Mouse (Mus musculus): Measurements from ENCODE around the gene Syt1.

Syt1 gene

GRCm38 (mm10) chr10:108763722-108764121 lies 247.1 kb downstream of the Syt1 start:
- no peak for DNase-seq (ENCODE audit: low spot score in 2 of 2)

DNA sequence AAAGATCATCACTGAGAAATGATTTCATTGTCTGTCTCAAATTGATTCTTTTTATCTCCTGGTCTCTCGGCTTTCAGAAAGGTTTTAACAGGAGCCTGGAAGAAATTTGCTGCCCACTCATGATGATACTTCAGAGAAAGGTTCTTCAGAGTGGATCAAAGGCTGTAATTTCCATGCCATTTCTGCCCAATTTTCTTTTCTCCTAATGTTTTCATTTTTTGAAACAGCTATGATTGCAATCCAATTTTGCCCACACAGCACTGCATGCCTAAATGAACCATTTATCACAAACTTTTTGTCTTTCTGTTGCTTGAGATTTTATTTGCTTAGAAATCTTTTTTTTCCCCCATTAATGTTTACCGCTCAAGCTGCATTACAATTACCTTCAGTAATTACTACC lies 257.5 kb downstream of the Syt1 start:
- no peak for DNase-seq (ENCODE audit: low spot score in 2 of 2)

DNA sequence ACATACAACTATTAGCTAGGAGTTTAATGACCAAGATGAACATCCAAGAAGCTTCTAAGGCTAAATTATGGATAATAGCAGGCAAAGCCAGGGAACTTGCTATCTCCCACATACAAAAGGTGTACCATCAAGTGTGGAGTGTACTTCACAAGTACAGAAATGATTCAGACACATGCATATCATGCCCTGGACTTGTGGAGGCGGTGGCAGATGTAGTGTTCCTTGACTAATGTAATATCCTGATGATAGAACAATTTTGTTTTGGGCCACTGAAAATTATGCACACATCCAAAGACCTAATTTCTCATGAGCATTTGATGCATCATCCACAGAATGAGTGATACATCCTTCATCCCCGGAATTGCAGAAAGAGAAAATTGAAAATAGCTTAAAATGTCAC lies 267.0 kb downstream of the Syt1 start:
- no peak for DNase-seq (ENCODE audit: low spot score in 2 of 2)

DNA sequence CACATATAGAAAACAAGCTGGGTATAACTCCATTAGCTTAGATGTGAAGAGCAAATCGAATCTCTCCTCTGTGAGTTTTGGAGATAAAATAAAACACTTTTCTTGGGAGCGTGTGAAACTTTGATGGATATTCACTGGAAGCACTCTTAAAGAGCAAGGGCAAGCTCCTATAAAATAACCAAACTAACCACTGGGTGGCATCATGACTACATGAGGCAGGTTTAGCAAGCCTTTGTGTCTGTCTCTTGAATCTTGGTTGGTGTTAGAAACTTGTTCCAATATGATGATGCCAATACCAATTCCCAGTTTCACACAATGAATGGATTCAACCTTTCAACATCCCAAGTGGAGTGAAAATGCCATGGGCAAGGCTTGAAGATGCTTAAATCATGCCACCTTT lies 276.8 kb downstream of the Syt1 start:
- DNase-seq (ENCODE audit: low spot score in 2 of 2): no peak

- no peak for DNase-seq (ENCODE audit: low spot score in 2 of 2)
These were observed 281.8 kb downstream of the Syt1 start for GRCm38 (mm10) chr10:108728961-108729360.

GRCm38 (mm10) chr10:108726391-108726790 lies 284.4 kb downstream of the Syt1 start:
- no peak for DNase-seq (ENCODE audit: low spot score in 2 of 2)

- no peak for DNase-seq (ENCODE audit: low spot score in 2 of 2)
These were observed 285.9 kb downstream of the Syt1 start for GRCm38 (mm10) chr10:108724878-108725277.

DNA sequence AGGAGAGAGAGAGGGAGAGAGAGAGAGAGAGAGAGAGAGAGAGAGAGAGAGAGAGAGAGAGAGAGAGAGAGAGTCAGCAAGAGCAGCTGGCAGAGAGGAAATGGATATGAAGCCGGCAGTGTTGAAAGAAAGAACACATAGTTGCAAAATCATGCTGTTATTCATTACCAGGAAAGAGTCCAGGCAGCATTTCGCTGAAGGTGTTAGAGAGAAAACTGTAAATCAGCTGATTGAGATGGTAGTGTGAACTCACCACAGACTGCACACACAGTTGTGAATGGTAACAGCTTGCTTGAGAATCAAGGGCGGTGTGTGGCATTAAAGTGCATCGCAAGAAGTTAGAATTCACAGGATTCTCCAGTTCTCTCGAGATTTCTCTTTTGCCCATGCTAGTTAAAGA lies 300.3 kb downstream of the Syt1 start:
- DNase-seq (ENCODE audit: low spot score in 2 of 2): no peak

DNA sequence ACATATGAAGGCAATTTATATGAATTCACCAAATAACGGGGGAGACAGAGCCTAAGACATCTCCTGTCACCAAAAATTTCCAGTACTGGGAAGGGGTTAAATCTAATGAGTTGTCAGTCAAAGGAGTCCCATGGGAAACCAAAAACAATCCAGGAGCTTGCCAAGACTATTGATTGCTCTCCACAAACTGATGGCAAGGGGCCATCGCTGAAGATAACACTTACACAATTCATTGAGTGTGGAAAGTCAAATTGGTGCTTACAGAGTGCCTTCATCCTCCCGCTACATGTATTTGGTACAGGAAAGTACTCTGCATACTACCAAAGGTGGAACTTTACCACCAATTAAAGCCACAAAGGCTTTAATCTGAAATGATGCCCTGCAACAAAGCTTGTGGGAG lies 305.1 kb downstream of the Syt1 start:
- DNase-seq (ENCODE audit: low spot score in 2 of 2): no peak

GRCm38 (mm10) chr10:108701361-108702128 lies 309.2 kb downstream of the Syt1 start:
- no peak for DNase-seq (ENCODE audit: low spot score in 2 of 2)

GRCm38 (mm10) chr10:108699946-108700345 lies 310.8 kb downstream of the Syt1 start, which contains the start of gene Gm5136:
TSS of gene Gm5136 (minus strand) at chr10:108700160.
- no peak for DNase-seq (ENCODE audit: low spot score in 2 of 2)

DNA sequence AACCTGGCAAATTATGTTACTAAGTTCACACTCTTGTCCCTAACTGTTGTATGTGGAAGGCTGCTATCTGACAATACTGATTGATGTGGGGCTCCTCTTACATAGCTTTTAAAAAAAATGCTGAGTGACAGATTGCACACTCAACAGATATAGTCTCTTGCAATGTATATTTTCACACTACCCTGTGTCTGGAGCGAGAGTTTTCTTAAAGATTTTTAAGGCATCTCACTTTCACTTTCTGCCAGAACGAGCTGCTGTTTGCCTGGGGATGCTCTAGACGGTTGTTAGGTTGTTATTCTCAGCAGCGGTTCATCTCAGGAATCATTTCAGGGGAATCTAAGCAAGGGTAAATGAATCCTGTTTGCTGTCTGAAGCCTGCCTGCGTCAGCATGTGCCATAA lies 313.7 kb downstream of the Syt1 start:
- no peak for DNase-seq (ENCODE audit: low spot score in 2 of 2)

DNA sequence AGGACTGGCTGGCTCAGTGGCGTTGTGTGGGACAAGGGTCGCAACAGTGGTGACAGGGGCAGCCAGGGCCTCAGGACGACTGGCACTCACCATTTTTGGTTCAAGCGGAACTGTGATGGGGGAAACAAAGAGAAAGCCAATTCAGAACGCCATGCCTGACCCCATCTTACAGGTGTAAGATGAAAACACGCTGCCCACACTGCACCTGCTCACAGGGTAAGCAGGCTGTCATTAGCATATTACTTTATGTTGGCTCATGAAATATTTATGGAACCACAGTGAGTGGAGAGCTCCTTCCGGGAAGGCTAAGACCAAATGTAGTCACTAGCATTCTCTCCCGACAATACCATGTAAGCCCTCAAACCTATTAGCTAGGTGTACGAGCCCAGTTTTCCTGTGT lies 319.8 kb downstream of the Syt1 start:
- DNase-seq (ENCODE audit: low spot score in 2 of 2): no peak

DNA sequence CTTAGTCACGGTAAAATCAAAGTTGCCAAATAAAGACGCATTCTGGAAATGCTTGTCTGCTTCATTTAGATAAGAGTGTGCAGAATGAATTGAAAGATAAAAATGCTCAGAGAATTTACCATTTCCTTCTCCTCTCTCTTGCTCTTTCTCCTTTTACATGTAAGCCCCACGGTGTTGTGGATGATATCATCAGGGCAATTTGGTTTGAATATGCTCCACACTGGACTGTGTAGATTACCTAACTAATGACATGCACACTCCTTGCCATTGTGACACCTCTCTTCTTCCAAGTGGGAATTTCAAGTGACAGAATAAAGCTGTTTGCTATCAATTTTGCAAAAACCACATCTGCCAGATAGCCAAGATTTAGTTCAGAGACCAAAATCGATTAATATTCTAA lies 324.1 kb downstream of the Syt1 start:
- DNase-seq (ENCODE audit: low spot score in 2 of 2): no peak

- DNase-seq (ENCODE audit: low spot score in 2 of 2): no peak
These were observed 330.9 kb downstream of the Syt1 start for GRCm38 (mm10) chr10:108679675-108680390.

- no peak for DNase-seq (ENCODE audit: low spot score in 2 of 2)
These were observed 333.7 kb downstream of the Syt1 start for GRCm38 (mm10) chr10:108677053-108677452.

DNA sequence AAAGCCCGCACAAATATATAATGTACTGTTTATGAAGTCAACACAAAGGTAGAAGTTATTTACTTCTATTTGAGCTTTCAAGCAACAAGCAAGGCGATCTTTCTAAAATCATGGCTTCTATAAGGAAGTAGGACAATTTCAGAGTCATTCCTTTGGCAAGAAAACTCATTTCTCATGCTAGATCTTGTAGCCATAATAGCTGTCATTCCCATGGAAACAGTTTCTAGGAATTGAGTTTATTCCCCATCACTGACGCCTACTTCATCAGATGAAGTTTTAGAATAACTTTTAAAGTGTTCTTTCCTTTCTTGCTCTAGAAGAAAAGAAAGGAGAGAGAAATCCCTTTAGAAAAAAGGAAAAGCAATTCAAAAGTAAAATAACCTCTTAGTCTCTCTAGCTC lies 341.8 kb downstream of the Syt1 start:
- DNase-seq (ENCODE audit: low spot score in 2 of 2): no peak

- no peak for DNase-seq (ENCODE audit: low spot score in 2 of 2)
These were observed 350.5 kb downstream of the Syt1 start for GRCm38 (mm10) chr10:108660295-108660694.

DNA sequence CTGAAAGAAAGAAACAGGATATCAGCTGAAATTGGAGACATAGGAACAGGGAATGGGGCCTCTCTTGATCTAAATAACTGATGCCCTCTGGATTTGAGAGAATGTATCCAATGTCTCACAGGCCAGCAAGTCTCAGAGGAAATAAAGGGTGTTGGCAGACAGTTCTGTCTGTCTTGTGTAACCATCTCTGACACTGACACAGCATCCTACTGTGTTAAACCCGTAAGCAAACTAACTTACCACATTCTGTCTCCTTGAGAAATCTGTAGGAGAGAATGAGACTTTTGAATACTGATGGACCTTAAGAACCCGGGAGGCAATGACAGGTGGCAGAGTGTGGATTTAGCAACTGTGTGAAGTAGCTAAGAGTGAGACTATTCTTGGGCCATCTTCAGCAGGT lies 352.5 kb downstream of the Syt1 start:
- no peak for DNase-seq (ENCODE audit: low spot score in 2 of 2)

- no peak for DNase-seq (ENCODE audit: low spot score in 2 of 2)
These were observed 353.1 kb downstream of the Syt1 start for GRCm38 (mm10) chr10:108657669-108658068.

- no peak for DNase-seq (ENCODE audit: low spot score in 2 of 2)
These were observed 353.9 kb downstream of the Syt1 start for GRCm38 (mm10) chr10:108656898-108657297.

GRCm38 (mm10) chr10:108655074-108655473 lies 355.7 kb downstream of the Syt1 start:
- no peak for DNase-seq (ENCODE audit: low spot score in 2 of 2)

DNA sequence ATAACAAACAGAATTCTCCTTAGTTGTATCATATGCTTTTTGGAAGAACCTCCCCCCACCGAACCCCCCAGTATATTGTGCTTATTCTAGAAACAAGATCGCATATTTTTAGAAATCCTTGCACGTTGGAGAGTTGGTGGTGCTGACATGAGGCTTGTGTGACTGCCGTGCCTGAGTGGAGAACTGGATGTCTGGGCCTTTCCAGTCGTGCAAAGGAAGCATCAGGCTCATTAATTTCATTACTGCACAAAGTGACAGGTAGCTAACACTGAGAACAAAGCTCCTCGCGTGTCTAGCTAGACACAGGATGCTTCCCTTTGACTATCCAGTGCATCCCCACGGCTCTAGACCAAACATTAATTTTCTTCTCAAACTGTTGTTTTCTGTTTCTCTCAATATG lies 358.0 kb downstream of the Syt1 start:
- DNase-seq (ENCODE audit: low spot score in 2 of 2): no peak
